Mouse (Mus musculus): ENCODE data around the gene Trp53.
"Not testable (repeated sequence)": the region's sequence is repeated elsewhere in the genome, so short reads cannot be mapped to it uniquely, and the experiment has no call there.

Gene Trp53

DNA sequence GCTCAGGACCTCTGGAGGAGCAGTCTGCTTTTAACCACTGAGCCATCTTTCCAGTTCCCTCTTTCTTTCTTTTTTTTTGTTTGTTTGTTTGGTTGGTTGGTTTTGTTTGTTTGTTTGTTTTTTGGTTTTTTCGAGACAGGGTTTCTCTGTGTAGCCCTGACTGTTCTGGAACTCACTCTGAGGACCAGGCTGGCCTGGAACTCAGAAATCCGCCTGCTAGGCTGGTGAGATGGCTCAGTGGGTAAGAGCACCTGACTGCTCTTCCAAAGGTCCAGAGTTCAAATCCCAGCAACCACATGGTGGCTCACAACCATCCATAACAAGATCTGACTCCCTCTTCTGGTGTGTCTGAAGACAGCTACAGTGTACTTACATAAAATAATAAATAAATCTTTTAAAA lies 44.2 kb downstream of the Trp53 start:
- not testable (repeated sequence) for DNase-seq (ENCODE audit: low spot score)

DNA sequence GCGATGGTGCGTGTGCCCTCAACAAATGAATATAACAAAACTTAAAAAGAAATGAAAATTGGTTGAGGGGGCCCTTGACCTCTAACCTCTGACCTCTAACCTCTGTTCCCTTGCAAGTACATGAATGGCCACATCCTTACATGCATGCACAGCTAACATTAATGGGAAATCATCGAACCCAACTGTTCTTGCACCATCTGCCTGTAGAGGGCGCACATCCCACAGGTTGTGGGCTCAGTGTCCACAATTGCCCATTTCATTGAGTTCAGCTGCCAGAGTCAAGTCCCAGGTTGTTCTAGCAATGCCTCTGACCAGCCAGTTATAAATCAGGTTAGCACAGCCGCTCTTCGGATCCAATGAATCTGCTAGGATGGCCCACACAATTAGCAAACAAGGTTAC lies 48.1 kb downstream of the Trp53 start:
- peak; percentile 92 for DNase-seq (ENCODE audit: low spot score)

DNA sequence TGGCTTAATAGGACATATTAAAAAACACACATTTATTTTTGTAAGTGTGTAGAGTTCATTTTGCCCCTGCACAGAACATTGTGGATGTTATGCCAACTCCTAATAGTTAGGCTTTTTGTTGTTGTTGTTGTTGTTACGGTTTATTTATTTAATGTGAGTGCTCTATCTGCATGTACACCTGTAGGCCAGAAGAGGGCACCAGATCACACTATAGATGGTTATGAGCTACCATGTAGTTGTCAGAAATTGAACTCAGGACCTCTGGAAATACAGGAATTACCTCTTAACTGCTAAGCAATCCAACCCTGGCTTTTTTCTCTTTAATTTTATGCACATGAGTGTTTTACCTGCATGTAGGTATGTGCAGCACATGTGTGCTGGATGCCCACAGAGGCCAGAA lies 49.6 kb downstream of the Trp53 start:
- DNase-seq (ENCODE audit: low spot score) = peak; percentile 45

DNA sequence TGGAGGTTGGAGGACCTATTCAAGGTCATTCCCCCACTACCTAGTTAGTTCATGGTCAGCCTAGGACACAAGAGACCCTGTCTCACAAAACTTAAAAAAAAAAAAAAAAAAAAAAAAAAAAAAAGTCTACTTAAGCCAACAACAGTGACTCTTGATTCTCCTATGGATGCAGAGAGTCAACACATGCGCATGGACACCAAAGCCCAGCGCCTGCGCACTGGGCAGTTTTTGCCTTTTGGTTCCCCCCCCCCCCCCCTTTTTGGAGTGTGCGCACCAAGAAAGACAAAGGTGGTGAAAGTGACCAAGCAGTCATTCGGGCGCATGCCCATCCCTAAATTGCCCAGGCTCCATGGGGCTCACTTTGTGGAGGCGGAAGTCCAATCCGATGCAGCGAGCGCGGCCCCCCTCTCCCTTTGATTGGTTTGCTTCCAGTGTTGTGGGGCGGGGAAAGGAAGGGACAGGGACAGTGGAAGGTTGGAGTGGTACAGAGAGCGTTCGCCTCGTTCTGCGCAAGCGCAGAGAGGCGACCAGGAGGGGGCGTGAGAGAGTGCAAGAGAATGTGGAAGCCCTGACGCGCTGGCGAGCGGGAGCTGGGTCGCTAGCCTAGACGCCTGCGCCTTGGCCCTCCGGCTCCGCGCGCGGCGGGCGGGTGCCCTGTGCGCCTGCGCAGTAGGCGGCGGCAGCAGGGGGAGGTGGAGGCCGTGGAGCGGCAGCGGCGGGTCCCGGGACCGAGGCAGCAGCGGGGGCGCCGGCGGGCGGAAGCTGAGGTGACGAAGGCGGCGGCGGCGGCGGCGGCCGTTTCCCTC lies 52.3 kb downstream of the Trp53 start, which contains the start of gene Fxr2:
Fxr2 (plus strand) TSS at position 707 of the 806 bp plus-strand sequence.
- peak; percentile 100 for DNase-seq (ENCODE audit: low spot score)

DNA sequence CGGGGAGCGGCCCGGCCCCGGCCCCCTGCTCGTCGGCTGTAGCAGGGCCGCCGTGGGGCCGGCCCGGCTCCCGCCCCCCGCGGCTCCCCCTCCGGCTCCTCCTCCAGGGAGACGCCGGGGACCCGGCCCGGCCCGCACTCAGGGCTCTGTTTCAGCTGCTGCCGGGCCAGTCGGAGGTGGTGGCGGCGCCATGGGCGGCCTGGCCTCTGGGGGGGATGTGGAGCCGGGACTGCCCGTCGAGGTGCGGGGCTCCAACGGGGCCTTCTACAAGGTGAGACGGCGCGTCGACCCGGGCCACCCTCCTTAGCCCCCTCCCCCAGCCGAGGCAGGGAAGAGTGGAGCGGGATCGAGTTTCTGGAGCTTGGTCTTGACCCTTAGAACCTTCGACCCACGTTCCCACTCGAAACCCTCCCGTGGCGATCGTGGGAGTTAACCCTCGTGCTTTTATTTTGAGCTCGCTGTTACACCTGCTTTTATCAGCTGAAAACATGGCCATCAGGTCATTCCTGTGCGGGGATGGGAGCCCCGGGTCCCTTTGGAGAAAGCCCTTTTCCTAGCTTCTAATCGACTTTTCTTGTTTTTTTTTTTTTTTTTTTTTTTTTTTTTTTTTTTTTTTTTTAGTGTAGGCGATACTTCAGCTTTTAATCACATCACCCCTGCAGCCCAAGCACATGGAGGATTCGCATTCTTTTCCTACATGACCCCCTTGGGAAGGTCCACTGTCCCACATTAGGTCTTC lies 53.1 kb downstream of the Trp53 start:
- peak; percentile 55 for DNase-seq (ENCODE audit: low spot score)

DNA sequence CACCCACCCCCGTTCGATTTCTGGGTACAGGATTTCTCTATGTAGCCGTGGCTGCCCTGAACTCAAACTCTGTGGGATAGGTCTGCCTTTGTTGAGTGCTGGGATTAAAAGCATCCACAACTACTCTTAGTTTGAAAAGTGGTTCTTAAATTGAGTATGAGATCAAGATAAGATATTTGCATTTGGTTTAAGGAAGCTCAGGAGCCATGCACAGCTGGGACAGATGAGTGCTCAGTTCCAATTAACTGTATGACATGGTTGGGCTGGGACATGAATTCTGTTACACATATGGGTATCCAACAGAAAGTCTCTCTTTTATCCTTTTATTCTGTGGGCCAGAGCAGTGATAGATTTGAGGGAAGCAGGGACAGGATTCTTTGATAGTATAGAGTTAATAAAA lies 55.3 kb downstream of the Trp53 start:
- DNase-seq (ENCODE audit: low spot score) = no peak

All from embryo, embryonic 10.5 days (tissue).